Mouse (Mus musculus) adrenal gland, adult 2 months (tissue): ENCODE data around the gene Rpl6. TPM values are rescaled to one million over a fixed set of nuclear protein-coding genes. Genes with fewer than 3 reads are reported as not detected.

ENCODE experiments used
- DNase-seq: peaks from one replicate; pipeline ENCODE4 v3.0.0; 2021
- long read RNA-seq: library from polyadenylated mRNA; stranded (forward); transcript quantifications from one replicate; pipeline ENCODE4 v2.0.0, GENCODE M21; 2021
- polyA plus RNA-seq: library from polyadenylated mRNA; depleted of rRNA; stranded (reverse); fragments of >200 nt; gene quantifications from 2 replicates; pipeline ENCODE4 v1.2.3, GENCODE M21; 2012; rRNA removed
- total RNA-seq, 2 experiments: library from RNA; stranded (reverse); gene quantifications; 2 replicates each; pipeline ENCODE4 v1.2.3; 2021

The Rpl6 gene
- total RNA-seq, result 1,000 to 10,000 TPM; 1,030 to 1,071 TPM
- polyA plus RNA-seq, result 157 and 194 TPM in 2 replicates
- long read RNA-seq, transcript Rpl6-201 (7 exons, 1,270 nt), result major isoform, 348 of 405 reads
- long read RNA-seq, partial matches to known transcripts, result 49 of 405 reads
- long read RNA-seq, other reads (novel, unspliced or antisense), result 7 of 405 reads

DNA sequence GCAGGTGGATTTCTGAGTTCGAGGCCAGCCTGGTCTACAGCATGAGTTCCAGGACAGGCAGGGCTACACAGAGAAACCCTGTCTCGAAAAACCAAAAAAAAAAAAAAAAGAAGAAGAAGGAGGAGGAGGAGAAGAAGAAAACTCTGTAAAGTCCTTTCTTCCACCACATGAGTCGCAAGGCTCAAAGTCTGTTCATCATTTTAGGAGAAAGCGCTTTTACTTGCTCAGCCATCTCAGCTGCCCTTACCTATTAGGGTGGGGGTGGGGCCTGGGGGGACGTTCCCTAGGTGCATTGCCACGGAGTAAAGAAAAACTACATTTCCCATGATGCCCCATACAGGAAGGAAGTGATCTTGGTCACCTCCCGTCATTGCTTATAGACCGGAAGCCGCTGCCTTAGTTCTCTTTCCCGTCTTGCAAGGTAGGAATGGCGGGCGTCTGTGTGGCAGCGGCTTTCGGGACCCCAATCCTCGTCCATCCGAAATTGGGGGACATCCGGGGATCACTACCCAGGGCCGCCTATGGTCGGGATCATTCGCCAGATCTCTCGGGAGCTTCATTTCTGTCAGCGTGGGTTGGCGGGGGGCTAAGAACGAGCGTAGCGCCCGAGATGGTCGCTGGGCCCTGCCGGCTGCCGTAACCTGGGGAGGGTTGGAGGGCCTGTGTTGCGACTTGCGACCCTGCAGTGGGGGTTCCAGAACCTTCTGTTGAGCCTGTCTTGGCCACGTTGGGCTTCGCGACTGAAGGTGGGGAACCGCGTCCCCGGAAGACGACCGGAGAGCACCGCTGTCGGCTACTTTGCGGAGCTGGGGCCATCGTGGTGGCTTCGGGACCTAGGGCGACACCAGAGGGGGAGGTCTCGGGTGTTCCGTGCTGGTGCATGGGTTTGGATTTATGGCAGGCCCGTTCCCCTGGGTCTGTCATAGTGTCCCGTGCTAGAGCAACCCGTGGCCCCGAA is at the start of gene Rpl6:
Gene Rpl6, plus strand, starts transcription at position 350 of the 958 bp plus-strand sequence.
- peak; percentile 86 for DNase-seq

DNA sequence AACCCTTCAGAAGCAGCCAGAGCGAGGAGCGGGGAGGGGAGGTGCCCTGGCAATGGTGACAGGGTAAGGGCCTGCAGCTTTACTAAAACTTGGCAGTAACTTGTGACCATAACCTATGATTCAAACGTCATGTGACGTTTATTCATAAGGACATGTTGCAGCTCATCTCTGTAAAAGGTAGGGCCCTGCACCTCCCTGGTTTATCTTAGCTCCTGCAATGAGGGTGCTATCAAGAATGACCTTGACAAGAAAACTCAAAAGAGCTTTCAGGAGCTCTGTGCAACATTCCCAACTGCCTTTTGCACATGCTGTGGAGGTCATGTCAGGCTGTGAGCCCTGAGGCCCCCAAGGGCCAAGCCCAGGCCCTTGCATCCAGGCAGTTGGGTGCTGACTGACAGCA is 48.2 kb upstream of the Rpl6 start:
- peak; percentile 52 for DNase-seq

DNA sequence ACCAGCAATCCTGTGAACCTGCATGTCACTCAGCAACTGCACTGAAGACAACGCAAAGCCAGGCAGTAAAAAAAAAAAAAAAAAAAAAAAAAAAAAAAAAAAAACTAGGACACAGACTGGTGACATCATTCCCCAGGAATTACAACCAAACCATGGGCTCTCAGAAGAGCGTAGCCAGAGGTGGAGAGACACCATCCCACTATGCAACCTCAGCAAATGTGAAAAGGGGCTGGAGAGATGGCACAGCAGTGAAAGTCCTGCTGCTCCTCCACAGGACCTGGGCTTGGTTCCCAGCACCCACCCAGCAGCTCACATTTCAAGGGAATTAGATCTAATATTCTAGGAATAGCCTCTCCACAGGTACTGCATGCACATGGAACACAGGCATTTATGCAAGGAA is 47.3 kb upstream of the Rpl6 start:
- peak; percentile 35 for DNase-seq

DNA sequence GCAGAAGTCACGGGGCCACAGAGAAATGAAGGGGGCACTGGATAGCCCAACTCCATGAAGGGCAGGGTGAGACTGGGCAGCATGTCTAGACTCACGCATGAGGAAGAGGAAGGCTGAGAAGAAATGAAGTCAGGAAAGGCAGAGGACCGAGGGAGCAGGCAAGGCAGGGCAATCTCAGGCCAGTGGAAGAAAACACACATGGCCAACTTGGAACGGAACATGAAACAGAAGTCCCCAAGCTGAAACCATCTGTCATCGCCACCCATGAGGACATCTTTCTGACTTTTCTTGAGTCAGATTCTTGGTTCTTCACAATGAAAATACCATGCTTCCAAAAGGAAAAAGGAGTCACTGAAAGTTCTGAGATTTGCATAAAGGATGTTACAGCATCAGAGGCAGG is 46.8 kb upstream of the Rpl6 start:
- DNase-seq, result no peak

DNA sequence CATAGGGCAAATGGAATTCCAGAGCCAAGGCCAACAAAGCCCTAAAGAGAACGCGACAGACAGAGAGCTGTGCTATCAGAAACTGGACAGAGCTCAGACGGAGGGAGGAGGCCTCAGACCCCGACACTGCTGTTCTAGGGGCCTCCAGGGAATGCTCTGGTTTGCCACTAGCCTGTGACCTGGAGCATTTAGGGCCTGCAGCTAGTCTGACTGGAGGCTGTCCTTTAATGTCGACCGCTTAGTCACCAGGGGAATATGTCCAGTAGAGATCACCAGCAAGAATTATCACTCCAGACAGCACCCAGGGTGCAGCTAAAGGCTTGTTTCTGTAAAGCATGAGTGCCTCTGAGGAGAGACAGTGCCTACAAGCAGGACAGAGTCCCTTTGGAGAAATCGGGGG is 45.3 kb upstream of the Rpl6 start:
- DNase-seq, result peak; percentile 63

DNA sequence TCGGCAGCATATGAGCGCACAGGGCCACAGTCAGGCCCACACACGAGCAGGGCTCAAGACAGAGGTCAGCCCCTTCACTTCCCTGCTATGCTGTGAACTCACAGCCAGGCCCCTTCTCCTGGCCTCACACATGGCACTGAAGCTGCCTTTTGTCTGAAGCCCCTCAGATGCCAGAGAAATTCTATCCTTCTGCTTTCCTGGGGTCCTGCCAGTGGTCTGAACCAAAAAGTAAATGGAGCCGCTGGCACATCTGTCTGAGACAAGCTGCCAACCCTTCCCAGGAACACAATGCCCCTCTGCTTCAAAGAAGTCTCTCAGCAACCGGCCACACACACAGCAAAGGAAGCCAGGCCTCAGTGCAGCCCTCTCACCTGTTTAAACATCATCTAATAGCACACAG is 42.0 kb upstream of the Rpl6 start:
- DNase-seq, result no peak

DNA sequence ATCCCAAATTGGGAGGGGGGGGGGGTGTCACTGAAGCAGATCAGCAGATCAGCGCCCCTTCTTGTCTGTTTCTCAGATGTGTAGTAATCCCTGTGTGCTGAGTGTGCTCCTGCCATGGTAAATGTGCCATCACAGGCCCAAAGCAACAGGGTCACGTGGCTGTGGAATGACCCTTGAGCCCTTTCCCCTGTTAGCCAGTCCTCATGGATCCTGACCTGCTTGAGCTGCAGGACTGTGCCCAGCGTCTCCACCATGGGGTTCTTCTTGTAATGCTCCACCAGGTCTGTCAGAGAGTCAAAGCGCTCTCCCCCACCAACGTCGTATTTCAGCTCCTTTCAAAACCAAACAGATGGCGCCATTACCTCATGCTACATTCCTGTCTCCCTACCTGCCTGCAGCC is 41.4 kb upstream of the Rpl6 start:
- DNase-seq, result no peak

DNA sequence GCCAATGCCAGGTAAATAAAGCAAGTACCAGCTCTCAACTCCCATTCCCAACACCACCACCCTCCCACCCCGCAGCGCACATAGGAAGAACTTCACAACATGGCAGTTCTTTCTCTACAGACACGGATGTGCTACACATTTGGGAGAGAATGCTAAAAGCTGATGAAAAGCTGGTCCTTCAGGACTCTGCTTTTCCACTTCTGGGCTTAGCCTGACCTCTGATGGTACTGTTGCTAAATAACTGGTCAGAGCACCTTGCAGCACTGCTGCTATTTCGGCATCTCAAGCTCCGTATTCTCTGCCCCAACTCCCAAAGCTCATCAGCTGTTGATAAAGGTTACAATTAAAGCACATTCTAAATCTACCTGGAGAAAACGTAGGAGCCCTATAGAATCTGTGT is 37.4 kb upstream of the Rpl6 start:
- DNase-seq, result no peak

DNA sequence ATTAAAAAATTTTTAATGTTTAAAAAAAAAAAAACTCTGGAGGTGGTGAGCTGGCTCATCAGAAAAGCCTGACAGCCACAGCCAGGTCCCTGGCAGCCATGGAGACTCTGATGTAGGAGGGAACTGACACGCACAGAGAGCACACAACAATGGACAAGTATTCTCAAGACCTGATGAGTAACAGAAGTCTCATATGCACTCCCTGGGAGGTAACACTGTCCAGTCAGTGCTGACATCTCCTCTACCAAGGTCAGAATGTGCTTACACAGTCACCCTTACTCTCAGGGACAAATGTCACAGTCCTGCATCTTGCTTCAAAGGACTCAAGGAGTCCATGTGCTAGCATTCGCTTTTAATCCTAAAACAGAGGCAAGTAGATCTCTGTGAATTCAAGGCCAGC is 34.7 kb upstream of the Rpl6 start:
- DNase-seq, result peak; percentile 67

DNA sequence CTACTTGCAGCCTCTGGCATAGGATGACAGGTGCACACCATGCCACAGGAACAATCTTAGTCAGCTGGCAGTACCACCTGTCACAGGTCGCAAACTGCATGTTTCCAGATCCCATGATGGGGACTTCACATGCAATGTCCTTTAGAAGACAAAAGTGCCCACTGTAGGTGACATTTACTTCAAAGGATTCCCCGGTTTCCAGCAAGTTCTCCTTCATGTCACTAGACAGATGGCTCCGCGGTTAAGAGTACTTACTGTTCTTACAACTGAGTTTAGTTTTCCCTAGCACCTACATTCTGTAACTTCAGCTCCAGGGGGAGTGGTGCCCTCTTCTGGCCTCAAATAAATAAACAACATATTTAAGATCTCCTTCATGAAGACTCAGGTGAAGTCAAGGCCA is 31.4 kb upstream of the Rpl6 start:
- DNase-seq, result no peak

DNA sequence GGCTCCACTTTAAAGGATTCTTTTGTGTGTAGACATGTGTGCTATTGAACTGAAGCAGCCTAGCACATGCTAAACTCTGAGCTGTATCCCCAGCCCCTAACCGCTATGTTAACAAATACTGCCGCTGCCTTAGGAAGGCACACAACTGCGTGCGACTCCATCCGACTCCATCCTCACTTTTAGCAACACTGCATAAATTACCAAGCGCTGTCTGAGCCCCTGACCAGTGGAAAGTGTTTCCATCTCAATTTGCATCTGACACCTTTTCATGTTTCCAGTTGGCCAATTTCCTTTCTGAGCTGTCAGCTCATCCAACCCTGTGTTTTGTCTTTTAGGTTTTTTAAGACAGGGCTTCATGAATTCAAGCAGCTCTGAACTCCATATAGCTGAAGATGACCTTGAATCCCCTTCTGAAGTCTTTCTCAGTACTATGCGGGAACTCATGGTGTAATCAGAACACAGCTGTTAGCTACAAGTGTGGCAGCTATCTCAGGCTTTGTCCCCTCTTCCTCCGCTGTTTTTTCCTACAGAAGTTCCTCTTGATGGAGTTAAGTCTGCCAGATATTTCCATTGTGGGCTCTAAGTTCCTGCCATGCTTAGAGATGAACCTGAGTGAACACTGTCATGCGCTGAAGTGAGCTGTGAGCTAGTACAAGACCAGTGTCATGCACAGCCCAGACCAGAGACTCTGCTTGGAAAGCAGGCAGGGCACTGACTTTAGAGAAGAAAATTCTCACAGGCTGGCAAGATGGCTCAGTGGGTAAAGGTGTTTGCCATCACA is 25.0 kb upstream of the Rpl6 start:
- DNase-seq, result no peak

DNA sequence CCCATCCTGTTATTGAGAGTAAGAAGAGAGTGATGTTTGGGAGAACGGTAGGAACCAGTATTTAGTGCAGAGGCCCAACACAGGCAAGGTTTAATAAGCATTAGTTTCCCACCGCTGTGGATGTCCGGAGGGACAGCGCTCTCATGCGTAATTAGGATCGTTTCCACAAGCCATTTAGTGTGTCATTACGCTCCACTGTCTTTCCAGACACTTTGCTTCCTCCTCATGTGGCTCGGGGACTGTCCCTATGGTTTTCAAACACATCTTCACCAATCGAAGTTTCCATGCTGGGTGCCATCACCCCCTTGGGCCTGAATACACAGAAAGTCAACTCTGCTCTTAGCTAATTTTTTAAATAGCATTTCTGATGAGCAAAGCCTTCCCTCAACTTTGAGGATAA is 21.0 kb upstream of the Rpl6 start:
- DNase-seq, result no peak

DNA sequence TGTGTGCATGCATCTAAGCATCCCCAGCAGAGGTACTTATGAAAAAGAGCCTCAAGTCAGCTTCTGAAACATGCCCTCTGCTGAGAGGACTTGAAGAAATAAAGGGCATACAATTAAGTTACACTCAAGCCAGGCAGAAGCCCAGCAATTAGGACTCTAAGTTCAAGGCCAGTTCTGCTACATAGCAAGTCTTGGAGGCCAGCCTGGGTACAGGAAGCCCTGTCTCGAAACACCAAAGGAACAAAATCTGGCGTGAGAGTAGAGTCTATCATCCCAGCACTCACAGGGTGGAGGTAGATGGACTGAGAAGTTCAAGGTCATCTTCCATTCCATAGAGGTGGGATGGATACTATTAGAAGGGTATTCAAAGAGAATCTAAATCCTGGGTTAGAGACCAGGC is 19.9 kb upstream of the Rpl6 start:
- DNase-seq, result no peak

DNA sequence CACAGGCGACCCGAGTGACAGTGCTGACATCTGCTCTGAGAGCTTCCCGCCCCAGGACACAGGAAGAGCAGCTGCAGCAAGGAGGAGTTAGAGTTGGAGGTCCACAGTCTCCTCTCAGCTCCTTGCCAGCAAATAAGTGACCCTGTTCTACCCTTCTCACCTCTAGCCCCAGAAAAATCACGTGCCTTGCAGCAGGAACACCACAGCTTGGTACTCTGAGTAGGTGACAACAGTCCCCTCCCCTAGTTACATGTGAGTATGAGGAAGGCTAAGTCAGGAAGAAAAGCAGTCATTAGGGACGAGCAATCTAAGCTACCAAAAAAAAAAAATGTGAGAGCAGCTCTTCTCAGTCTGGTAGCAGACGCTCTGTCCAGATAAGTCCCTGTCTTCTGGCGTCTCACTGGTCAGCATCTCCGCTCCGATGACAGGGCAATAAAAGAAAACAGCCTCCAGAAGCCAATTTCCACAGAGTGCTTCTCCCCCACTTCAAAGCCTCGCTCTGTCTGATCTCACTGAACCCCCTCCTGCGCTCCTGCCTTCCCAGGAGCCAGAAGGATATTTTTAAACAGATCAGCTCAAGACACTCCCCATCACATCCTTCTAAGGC is 19.2 kb upstream of the Rpl6 start:
- DNase-seq, result no peak

DNA sequence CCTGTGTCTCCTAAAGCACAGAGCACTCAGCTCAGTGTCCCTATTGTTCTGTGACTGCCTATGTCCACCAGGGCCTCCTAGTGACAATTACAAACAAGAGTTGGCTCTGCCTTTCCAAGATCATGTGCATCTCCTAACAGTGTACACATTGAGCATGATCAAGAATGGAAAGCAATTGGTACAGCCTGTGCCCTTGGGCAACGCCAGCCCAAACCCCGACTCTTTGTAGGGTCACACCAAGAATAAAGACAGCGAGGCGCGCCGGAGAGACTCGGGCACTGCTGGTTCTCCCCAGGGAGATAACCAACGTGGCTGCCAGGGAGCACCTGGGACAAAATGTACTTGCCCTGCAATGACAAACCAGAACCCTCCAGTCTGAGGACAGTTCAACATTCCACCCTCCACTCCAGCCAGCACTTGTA is 16.7 kb upstream of the Rpl6 start:
- DNase-seq, result no peak

DNA sequence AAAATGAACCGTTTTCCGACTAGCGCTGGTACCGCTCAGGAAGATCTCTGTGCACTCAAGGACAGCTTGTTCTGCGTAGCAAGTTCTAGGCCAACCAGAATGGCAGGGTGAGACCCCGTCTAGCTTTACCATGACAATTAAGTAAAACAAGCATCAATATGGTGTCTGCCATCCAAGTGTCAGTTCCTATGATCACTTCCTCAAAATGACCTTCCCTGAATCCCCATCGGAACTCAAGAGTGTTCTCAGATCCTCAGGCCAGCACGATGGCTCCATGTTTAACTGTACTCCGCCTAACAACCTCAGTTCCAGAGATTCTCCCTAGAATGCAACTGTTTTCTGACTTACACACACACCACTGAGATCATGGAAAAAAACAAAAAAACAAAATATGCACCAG is 16.0 kb upstream of the Rpl6 start:
- no peak for DNase-seq

DNA sequence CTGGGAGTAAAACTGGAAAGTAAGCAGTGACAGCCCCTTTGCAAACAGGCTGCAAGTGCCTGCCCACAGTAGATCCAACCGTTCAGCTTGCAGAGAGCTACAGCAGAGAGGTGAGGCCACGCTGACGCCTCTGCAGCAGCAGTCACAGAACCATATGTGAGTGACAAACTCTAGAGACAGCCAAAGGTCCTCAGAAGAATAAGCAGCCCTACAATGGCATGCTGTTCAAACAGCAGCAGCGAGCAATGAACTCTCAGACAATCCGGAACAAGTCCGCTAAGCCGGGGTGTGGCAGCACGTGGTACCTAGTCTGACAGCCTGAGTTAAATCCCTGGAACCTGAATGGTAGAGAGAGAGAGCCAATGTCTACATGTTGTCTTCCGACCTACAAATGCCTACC is 15.1 kb upstream of the Rpl6 start:
- DNase-seq, result no peak

DNA sequence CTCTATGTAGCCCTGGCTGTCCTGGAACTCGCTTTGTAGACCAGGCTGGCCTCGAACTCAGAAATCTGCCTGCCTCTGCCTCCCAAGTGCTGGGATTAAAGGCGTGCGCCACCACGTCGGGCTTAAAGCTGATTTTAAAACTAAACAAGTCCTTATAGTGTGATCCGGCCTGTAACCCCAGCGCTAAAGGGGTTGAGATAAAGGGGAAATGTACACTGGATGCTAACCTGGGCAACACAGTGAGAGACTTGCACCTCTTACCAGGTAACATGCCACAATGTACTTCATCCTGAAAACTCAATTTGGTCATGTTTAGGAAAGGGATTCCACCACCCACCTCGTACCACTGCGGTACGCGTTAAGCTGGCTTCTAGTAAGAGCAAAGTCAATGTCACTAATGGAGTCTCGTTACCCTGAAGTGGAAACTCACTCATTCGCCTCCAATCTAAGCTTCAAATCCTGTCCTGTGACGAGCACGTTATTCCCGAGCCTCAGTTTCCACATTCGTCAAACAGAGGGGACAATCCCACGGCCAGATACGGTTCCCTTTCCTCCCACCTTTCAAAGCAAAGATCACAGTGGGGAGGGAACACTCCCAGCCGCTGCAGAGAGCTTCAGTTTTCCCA is 14.0 kb upstream of the Rpl6 start:
- DNase-seq, result no peak

DNA sequence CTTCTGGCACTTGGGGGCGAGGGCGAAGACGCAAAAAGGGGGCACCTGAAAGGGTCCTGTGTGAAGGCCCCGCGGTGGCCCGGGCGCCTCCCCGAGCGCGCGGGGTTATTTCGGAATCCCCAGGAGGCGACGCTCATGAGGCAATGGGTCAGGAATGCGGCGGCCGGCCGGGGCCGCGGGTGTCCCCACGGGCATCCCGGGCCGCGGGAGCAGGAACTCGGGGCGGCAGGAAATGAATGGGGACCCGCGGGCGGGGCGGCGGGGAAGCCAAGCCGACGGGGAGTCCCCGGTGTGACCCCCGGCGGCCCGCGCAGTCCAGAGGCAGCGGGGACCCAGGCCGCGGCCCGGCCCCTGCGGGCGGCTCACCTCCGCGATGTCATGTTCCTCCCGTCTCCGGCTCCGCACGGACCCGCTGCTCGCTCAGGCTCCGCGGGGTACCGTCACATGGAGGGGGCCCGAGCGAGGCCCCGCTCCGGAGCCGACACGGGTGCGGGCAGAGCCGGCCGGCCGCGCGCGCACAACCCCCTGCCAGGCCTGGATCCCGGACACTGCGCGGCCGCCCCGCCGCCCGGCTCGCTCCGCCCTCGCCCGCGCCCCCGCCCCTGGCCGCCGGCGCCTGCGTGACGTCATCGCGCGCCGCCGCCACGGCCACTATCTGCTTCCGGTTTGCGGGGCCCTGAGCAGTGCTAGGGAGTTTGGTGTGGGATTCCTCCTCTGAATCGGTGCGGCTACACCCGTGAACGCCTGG is 13.3 kb upstream of the Rpl6 start, which contains the start of gene Ptpn11:
Gene Ptpn11, minus strand, starts transcription at position 562 of the 748 bp plus-strand sequence.
- DNase-seq, result peak; percentile 93

DNA sequence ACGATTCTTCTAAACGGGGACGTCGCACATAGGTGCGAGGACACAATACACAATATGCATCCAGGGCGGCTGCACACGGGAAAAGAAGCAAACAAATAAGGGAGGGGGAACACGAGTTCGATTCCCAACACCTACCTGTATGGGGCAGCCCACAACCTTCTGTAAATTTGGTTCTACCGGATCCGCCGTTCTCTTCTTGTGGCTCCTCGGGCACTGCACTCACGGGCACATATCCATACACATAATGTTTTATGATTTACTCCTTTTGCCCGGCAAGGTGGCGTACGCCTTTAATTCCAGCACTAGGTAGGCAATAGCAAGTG is 12.7 kb upstream of the Rpl6 start:
- DNase-seq, result no peak

DNA sequence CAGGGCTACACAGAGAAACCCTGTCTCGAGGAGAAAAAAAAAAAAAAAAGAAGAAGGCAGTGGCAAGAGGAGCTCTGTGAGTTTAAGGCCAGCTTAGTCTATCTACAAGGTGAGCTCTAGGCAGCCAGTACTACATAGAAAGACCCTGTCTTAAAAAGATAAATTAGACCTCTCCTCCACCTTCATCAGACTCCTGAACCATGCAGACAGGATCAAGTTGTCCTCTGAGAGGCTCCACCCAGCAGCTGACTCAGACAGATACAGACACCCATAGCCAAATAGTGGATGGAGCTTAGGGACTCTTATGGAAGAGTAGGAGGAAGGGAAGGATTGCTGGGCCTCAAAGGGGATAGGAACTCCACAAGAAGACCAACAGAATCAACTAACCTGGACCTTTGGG is 10.1 kb upstream of the Rpl6 start:
- DNase-seq, result no peak
